Mouse (Mus musculus) frontal cortex, postnatal 14 days (tissue): ENCODE data around the gene Olfr1240.

ENCODE experiments used
- DNase-seq, 2 experiments: peaks; one replicate each; pipeline ENCODE4 v3.0.0; 2022; ENCODE audit warnings: low spot score in 2 of 2

The Olfr1240 gene

GRCm38 (mm10) chr2:89442900-89443299, at the start of gene Olfr1240:
Gene Olfr1240 (minus strand): TSS chr2:89443000.
- no peak for DNase-seq

GRCm38 (mm10) chr2:89487026-89487425, 44.2 kb upstream of the Olfr1240 start, which contains the start of gene Olfr1241:
Gene Olfr1241 (minus strand): TSS chr2:89487126.
- DNase-seq, result no peak

GRCm38 (mm10) chr2:89420307-89420706, 22.5 kb downstream of the Olfr1240 start, which contains the start of gene Olfr1239:
Gene Olfr1239 (minus strand): TSS chr2:89420407.
- no peak for DNase-seq

GRCm38 (mm10) chr2:89414557-89414956, 28.2 kb downstream of the Olfr1240 start:
- no peak for DNase-seq

- DNase-seq, result no peak
These were observed 33.2 kb downstream of the Olfr1240 start, which contains the start of gene Olfr1238 for GRCm38 (mm10) chr2:89409576-89409975. Gene Olfr1238 (minus strand): TSS chr2:89409676.

GRCm38 (mm10) chr2:89400882-89401281, 41.9 kb downstream of the Olfr1240 start:
- no peak for DNase-seq
